Mouse (Mus musculus) hindbrain, embryonic 15.5 days (tissue): ENCODE results near the gene Kpna2. TPM values are rescaled to one million over a fixed set of nuclear protein-coding genes. Genes with fewer than 3 reads are reported as not detected.

Experiments
- ATAC-seq: fragments of 200-750 bp; cut with Nextera tagmentation; 2 replicates; pipeline ENCODE4 v1.8.0; 2017; ENCODE audit warnings: low read depth, moderate number of reproducible peaks, moderate TSS enrichment; ENCODE audit not compliant: low FRiP score
- H3K27ac ChIP-seq: fragments of 300-500 bp; sonication (generic); replicated peaks from 2 replicates; pipeline ENCODE4 v1.5.1; 2015; ENCODE audit warnings: mild to moderate bottlenecking, inconsistent platforms
- H3K27me3 ChIP-seq: fragments of 300-500 bp; sonication (generic); 2 replicates; pipeline ENCODE4 v1.6.1; 2015; ENCODE audit warnings: control low read depth, inconsistent platforms
- H3K36me3 ChIP-seq: fragments of 300-500 bp; sonication (generic); 2 replicates; pipeline ENCODE4 v1.6.1; 2015; ENCODE audit warnings: control low read depth, inconsistent platforms
- H3K4me1 ChIP-seq: fragments of 300-500 bp; sonication (generic); replicated peaks from 2 replicates; pipeline ENCODE4 v1.6.1; 2015; ENCODE audit warnings: control low read depth, inconsistent platforms
- H3K4me2 ChIP-seq: fragments of 300-500 bp; sonication (generic); 2 replicates; pipeline ENCODE4 v1.6.1; 2015; ENCODE audit warnings: moderate library complexity, mild to moderate bottlenecking, inconsistent platforms
- H3K4me3 ChIP-seq: fragments of 300-500 bp; sonication (generic); 2 replicates; pipeline ENCODE4 v1.5.1; 2015; ENCODE audit warnings: mild to moderate bottlenecking, inconsistent platforms
- H3K9ac ChIP-seq: fragments of 300-500 bp; sonication (generic); 2 replicates; pipeline ENCODE4 v1.6.1; 2015; ENCODE audit warnings: inconsistent platforms
- H3K9me3 ChIP-seq: fragments of 300-500 bp; sonication (generic); 2 replicates; pipeline ENCODE4 v1.6.1; 2016; ENCODE audit warnings: control low read depth, inconsistent platforms
- WGBS: fragments of 180-500 bp; shearing (Covaris S2); methylation state at CpG from one replicate; pipeline ENCODE4 v1.1.7; 2015; 5-methylcytosine and 5-hydroxymethylcytosine counted together
- polyA plus RNA-seq: library from polyadenylated mRNA; unstranded; fragments of >200 nt; fragmentation: Nextera tagmentation; extraction: Ambion mirVana; gene quantifications from 2 replicates; pipeline ENCODE4 v1.2.1, GENCODE M21; 2015

The Kpna2 gene
- polyA plus RNA-seq, 1 experiment from 2014 or later = 166 TPM

DNA sequence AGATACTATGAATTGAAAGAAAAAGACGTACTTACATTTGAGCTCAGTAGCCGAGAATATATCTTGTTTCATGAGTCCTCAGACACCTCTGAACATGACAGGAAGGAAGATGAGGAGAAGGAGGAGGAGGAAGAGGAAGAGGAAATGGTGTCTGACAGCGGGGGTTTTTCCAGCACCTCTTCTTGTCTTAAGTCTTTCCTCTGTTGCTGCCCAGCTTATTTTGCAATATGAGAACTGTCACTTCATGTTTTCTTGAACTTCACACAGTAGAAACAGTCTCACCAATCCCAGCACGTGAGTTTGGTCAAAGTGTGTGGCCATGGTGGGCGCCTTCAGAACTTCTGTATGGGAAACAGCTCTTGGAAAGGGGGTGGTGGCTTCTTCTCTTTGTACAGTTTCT lies 26.3 kb downstream of the Kpna2 start:
- H3K4me2 ChIP-seq = no peak overlapping the region
- H3K36me3 ChIP-seq = no peaks in the 10 kb centered on the region
- H3K9me3 ChIP-seq = no peaks in the 10 kb centered on the region
- ATAC-seq = no peak
- 91% methylated on average over 5 of the region's 5 CpGs for WGBS
- H3K27me3 ChIP-seq = no peaks in the 10 kb centered on the region
- H3K4me1 ChIP-seq = no peaks in the 10 kb centered on the region
- H3K9ac ChIP-seq = no peak overlapping the region
- no peak overlapping the region for H3K27ac ChIP-seq
- H3K4me3 ChIP-seq = no peak overlapping the region

DNA sequence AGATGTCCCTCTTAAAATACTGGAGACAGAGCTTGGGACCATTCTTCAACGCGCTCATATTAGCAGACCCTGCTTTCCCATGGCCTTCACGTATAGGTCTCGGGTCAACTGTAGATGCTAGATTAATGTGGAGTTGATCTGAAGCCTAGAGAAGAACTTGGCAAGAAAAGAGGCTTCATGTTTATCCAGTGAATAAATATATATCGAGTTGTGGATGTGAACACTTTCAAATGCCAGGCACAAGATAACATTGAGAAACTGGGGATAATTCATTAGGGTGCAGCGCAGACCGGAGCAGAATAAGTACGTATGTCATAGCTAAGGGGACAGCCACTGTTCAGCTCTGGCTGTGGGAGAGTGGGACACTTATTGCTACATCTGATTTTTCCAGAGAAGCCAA lies 29.5 kb downstream of the Kpna2 start:
- H3K27me3 ChIP-seq = no peaks in the 10 kb centered on the region
- H3K9ac ChIP-seq = no peak overlapping the region
- no peak overlapping the region for H3K4me2 ChIP-seq
- 95% methylated on average over 8 of the region's 8 CpGs for WGBS
- H3K4me1 ChIP-seq = no peaks in the 10 kb centered on the region
- no peak overlapping the region for H3K4me3 ChIP-seq
- H3K9me3 ChIP-seq = no peaks in the 10 kb centered on the region
- H3K27ac ChIP-seq = no peak overlapping the region
- no peak for ATAC-seq
- H3K36me3 ChIP-seq = no peaks in the 10 kb centered on the region

DNA sequence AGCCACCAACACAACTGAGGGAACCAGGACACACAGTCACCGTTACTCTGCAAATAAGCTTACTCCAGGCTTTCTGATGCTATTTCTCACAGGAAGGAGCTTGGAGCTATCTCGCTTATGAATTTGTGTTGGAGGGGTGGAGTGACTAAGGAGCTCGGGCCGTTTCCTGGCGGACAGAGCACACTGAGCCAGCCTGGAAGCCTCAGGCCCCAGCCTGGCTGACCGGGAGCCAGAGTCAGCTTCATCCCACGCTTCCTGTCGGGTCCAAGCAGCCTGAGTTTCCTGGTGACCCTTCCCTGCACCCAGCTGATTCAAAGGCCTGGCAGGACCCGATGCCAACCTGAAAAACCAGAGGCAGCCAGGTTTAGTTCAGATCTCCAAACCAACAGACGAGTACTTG lies 31.7 kb downstream of the Kpna2 start:
- Histone ChIP-seq H3K36me3 (no peaks in the 10 kb centered on the region), H3K9ac (no peak overlapping the region), H3K4me3 (no peak overlapping the region), H3K4me2 (no peak overlapping the region), H3K9me3 (no peaks in the 10 kb centered on the region), H3K27me3 (no peaks in the 10 kb centered on the region), H3K4me1 (no peaks in the 10 kb centered on the region), H3K27ac (no peak overlapping the region)
- no peak for ATAC-seq
- WGBS = 77% methylated on average over 10 of the region's 10 CpGs

DNA sequence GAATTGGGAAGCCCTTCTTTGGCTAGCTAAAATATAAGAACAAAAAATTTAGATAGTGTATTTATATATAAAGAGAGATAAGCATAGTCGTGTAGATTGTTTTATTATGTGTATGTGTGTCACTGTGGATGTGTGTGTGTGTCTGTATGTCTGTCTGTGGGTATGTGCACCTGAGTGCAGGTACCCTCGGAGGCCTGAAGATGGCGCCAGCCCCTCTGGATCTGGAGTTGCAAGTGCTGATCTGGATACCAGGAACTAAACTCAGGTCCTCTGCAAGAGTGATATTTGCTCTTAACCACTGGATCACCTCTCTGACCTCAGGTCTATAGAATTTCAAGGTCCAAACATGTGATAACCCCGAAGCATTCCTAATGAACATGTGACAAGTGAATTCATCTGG lies 33.5 kb downstream of the Kpna2 start:
- no peaks in the 10 kb centered on the region for H3K9me3 ChIP-seq
- H3K36me3 ChIP-seq = no peaks in the 10 kb centered on the region
- no peak overlapping the region for H3K27ac ChIP-seq
- H3K9ac ChIP-seq = no peak overlapping the region
- H3K4me2 ChIP-seq = no peak overlapping the region
- H3K27me3 ChIP-seq = no peaks in the 10 kb centered on the region
- WGBS = 87% methylated on average over 4 of the region's 4 CpGs
- H3K4me1 ChIP-seq = no peaks in the 10 kb centered on the region
- H3K4me3 ChIP-seq = no peak overlapping the region
- no peak for ATAC-seq

DNA sequence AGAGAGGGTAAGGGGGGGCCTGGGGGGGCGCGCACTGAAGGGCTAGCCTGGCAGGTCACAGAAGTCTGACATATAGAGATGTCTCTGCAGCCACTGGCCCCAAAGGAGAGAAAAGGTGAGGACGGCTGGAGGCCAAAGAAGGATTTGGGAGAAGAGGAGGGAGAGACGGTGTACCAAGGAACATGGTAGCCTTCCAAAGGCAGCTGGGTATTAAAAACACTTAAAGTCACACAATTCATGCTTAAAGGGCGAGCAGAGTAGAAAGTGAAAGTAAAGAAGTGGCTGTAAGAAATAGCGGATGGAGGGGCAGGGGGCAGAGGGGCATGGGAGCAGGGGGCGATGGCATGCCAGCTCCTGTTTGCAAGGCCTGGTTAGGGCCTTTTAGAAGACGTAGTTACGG lies 37.0 kb downstream of the Kpna2 start:
- Histone ChIP-seq H3K4me2 (no peak overlapping the region), H3K36me3 (no peaks in the 10 kb centered on the region), H3K9me3 (no peaks in the 10 kb centered on the region), H3K27ac (no peak overlapping the region), H3K4me3 (no peak overlapping the region), H3K27me3 (no peaks in the 10 kb centered on the region), H3K9ac (no peak overlapping the region), H3K4me1 (no peaks in the 10 kb centered on the region)
- ATAC-seq = no peak
- 88% methylated on average over 9 of the region's 9 CpGs for WGBS

DNA sequence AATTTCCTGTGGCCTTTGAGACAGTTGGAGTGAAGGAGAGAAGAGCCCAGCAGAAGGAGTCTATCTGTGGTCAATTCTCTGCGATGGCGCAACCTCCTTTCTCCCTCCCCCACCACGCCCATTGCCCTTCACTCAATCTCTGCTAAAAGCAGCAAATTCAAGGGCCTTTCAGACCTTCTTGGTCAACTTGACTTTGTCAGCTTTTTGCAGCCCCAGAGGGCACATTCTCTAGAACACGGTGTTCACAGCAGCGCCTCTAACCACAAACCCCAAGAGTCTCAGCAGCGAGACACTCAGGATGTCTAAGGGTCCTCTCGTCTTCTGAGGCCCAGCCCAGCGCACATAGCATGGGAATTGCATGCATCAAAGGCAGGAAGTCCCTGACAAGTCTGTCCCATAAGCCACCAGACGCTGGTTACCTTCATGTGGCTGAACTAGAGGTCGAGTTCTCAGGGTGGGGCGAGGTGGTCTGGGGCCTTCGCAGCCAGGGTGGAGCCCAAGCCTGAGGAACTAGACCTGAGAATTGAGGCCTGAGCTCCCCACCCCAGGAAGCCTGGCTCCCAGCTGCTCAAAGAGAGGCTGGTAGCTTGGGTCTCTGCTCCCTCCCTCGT lies 37.8 kb downstream of the Kpna2 start:
- no peak for ATAC-seq
- H3K4me1 ChIP-seq = no peaks in the 10 kb centered on the region
- H3K27ac ChIP-seq = no peak overlapping the region
- 78% methylated on average over 13 of the region's 13 CpGs for WGBS
- H3K9me3 ChIP-seq = no peaks in the 10 kb centered on the region
- H3K9ac ChIP-seq = no peak overlapping the region
- H3K4me2 ChIP-seq = no peak overlapping the region
- H3K27me3 ChIP-seq = no peaks in the 10 kb centered on the region
- H3K36me3 ChIP-seq = no peaks in the 10 kb centered on the region
- no peak overlapping the region for H3K4me3 ChIP-seq

DNA sequence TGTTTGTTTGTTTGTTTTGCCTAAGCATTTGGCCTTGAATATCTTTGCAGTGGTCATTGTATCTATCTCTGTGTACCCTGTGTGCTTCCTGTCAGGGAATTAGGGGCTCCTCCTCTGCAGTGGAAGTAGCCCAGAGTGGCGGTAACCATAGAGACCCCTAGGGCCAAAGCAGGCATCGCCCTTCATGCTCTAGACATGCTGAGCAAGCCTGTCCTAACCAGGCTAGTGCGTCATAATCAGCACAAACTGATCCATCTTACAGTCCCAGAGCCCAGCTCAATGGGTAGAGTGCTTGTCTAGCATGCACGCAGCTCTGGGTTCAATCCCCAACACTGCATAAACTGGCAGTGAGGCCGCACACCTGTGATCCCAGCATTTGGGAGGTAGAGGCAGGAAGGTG lies 40.2 kb downstream of the Kpna2 start:
- H3K27ac ChIP-seq = no peak overlapping the region
- no peak overlapping the region for H3K4me3 ChIP-seq
- WGBS = 80% methylated on average over 5 of the region's 5 CpGs
- H3K9ac ChIP-seq = no peak overlapping the region
- H3K9me3 ChIP-seq = no peaks in the 10 kb centered on the region
- no peaks in the 10 kb centered on the region for H3K27me3 ChIP-seq
- H3K4me2 ChIP-seq = no peak overlapping the region
- no peaks in the 10 kb centered on the region for H3K36me3 ChIP-seq
- ATAC-seq = no peak
- no peaks in the 10 kb centered on the region for H3K4me1 ChIP-seq

DNA sequence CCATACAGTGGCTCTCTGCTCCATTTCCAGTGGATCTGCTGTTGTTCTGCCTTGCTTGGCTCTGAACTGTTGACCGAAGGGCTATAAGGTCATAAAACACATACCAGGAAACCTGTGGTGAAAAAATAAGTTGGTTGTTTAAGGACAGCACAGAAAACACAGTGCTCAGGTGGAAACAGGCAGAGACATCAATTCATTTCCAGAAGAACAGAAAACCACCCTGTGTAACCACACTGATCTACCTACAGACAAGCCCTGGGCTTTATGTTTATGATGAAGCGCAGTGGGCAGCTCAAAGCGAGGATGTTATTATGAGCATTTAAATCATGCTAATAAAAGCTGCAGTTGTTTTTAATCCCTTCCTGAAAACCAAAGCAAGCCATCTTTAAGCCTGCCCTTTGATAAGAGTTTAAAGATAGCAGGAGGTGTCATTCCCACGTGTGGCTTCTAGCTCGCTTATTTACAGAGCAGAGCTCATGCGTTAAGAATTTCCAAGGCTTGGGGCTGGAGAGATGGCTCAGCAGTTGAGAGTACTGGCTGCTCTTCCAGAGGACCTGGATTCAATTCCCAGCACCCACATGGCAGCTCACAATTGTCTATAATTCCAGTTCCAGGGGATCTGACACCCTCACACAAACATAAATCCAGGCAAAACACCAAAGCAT lies 40.8 kb downstream of the Kpna2 start:
- no peaks in the 10 kb centered on the region for H3K4me1 ChIP-seq
- 88% methylated on average over 6 of the region's 6 CpGs for WGBS
- no peak overlapping the region for H3K27ac ChIP-seq
- ATAC-seq = no peak
- H3K9me3 ChIP-seq = no peaks in the 10 kb centered on the region
- H3K9ac ChIP-seq = no peak overlapping the region
- no peak overlapping the region for H3K4me2 ChIP-seq
- no peak overlapping the region for H3K4me3 ChIP-seq
- no peaks in the 10 kb centered on the region for H3K27me3 ChIP-seq
- no peaks in the 10 kb centered on the region for H3K36me3 ChIP-seq

DNA sequence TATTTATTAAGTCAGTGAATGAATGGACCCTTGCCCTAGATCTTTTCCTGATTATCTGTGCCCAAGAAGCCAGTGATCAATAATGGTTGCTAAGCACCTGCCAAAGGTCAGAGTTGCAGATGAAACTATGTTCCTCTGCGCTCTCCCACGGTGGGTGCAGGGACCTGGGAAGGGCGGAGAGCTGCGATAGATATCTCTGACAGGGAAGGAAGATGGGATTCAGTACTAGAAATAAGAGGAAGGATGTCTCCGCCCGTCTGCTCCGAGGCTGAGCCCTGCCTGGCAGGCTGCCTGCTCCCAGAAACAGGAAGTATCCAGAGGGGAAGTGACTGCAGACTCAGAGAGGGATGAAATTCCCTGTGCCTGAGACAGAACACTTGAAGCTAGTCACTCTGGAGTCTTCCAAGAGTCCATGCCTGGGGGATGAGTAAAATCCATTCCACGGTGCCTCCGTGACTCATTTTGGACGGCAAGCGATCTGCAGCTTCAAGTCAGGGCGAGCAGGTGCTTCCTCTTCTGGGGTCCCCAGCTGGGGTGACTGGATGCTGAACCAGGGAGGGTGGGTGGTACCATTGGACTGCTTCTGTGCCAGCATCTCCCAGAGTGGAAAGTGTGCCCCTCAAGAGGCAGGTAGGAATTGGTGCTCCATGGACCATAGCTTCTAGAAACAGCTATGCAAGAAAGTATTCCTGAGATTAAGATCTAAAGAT lies 41.9 kb downstream of the Kpna2 start:
- Histone ChIP-seq H3K4me1 (no peaks in the 10 kb centered on the region), H3K9me3 (no peaks in the 10 kb centered on the region), H3K4me2 (no peak overlapping the region), H3K27me3 (no peaks in the 10 kb centered on the region), H3K9ac (no peak overlapping the region), H3K27ac (0 out of 2 replicates have a peak overlapping the region, but pooled peaks have one; percentile 5), H3K36me3 (no peaks in the 10 kb centered on the region), H3K4me3 (no peak overlapping the region)
- ATAC-seq = no peak
- 86% methylated on average over 12 of the region's 12 CpGs for WGBS

DNA sequence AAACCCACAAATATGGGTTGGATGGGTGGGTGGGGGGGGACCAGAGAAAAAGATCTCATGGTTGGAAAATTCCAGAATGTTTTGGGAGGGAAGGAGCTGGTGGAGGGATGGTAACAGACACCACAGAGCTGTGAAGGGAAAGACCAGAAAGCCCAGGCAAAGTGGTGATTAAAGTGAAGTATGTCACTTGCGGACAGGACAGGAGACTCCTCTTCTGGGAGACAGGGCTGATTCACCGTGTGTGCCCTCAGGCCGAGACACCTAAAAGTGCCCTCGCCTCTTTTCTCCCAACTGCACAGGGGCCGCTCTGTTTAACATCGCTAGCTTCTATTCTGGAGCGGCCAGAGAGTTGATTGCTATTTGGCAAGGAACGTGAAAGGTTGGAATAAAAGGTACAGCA lies 44.8 kb downstream of the Kpna2 start:
- Histone ChIP-seq H3K4me2 (no peak overlapping the region), H3K36me3 (no peaks in the 10 kb centered on the region), H3K9ac (no peak overlapping the region), H3K27me3 (no peaks in the 10 kb centered on the region), H3K27ac (no peak overlapping the region), H3K4me1 (no peaks in the 10 kb centered on the region), H3K9me3 (no peaks in the 10 kb centered on the region), H3K4me3 (no peak overlapping the region)
- ATAC-seq = no peak
- WGBS = 76% methylated on average over 8 of the region's 8 CpGs

DNA sequence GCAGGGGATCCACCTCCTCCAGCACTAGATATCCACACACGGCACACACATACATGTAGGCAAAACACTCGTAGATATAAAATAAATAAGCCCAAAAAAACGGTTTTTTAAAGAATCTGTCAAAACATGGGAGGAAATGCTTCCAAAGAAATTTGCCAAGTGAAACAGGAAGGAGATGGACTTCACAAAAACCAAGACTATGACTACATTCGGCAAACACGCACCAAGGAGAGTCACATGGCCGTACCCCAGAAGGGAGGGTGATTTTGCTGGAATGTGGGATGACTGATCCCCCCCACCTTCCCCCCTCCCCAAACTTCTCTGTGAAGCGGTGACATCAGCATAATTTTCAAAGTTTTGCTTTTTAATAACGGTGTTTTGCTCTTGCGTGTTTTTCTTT lies 45.2 kb downstream of the Kpna2 start:
- ATAC-seq = no peak
- no peak overlapping the region for H3K4me3 ChIP-seq
- H3K4me1 ChIP-seq = no peaks in the 10 kb centered on the region
- no peaks in the 10 kb centered on the region for H3K9me3 ChIP-seq
- H3K36me3 ChIP-seq = no peaks in the 10 kb centered on the region
- 80% methylated on average over 9 of the region's 9 CpGs for WGBS
- no peak overlapping the region for H3K27ac ChIP-seq
- H3K9ac ChIP-seq = no peak overlapping the region
- H3K27me3 ChIP-seq = no peaks in the 10 kb centered on the region
- no peak overlapping the region for H3K4me2 ChIP-seq
